Mouse (Mus musculus) testis, adult 2 months (tissue): ENCODE results near the gene Gm20388.

ENCODE experiments used
- CTCF ChIP-seq: fragments of 200-500 bp; IDR thresholded peaks from 2 replicates; pipeline ENCODE4 v1.5.1; 2012; ENCODE audit warnings: low read depth, mild to moderate bottlenecking, inconsistent platforms, low read length, moderate library complexity; ENCODE audit not compliant: control insufficient read depth, insufficient read depth, insufficient replicate concordance
- POLR2A ChIP-seq: fragments of 200-500 bp; IDR thresholded peaks from 2 replicates; pipeline ENCODE4 v1.6.1; 2012; ENCODE audit warnings: low read depth, mild to moderate bottlenecking, inconsistent platforms, low read length, moderate library complexity; ENCODE audit not compliant: control insufficient read depth

GRCm38 (mm10) chr8:120273430-120273829 lies 362.8 kb downstream of the Gm20388 start:
- TF ChIP-seq CTCF, result no peak
- TF ChIP-seq POLR2A, result no peak
